Mouse (Mus musculus): ENCODE data around the gene Usp4.
"Not testable (repeated sequence)": the region's sequence is repeated elsewhere in the genome, so short reads cannot be mapped to it uniquely, and the experiment has no call there.

Usp4 gene

GRCm38 (mm10) chr9:108347540-108348289 lies at the start of gene Usp4:
Gene Usp4, plus strand, starts transcription at chr9:108347853.
- DNase-seq (ENCODE audit: low spot score), result peak; percentile 62

GRCm38 (mm10) chr9:108301853-108302252 lies 45.8 kb upstream of the Usp4 start:
- no peak for DNase-seq (ENCODE audit: low spot score)

- no peak for DNase-seq (ENCODE audit: low spot score)
Observed at GRCm38 (mm10) chr9:108304716-108305115, 42.9 kb upstream of the Usp4 start.

GRCm38 (mm10) chr9:108305170-108305569 lies 42.5 kb upstream of the Usp4 start:
- no peak for DNase-seq (ENCODE audit: low spot score)

GRCm38 (mm10) chr9:108305629-108306520 lies 41.8 kb upstream of the Usp4 start, which contains the start of the genes Rhoa and Tcta:
Gene Rhoa, plus strand, starts transcription at chr9:108306129.
Gene Tcta, minus strand, starts transcription at chr9:108306160.
- peak; percentile 90 for DNase-seq (ENCODE audit: low spot score)

- DNase-seq (ENCODE audit: low spot score), result no peak
Observed at GRCm38 (mm10) chr9:108306571-108306980, 41.1 kb upstream of the Usp4 start.

- DNase-seq (ENCODE audit: low spot score), result no peak
Observed at GRCm38 (mm10) chr9:108307021-108307807, 40.4 kb upstream of the Usp4 start.

- DNase-seq (ENCODE audit: low spot score), result no peak
Observed at GRCm38 (mm10) chr9:108308141-108308540, 39.5 kb upstream of the Usp4 start.

- no peak for DNase-seq (ENCODE audit: low spot score)
Observed at GRCm38 (mm10) chr9:108317572-108317971, 30.1 kb upstream of the Usp4 start.

GRCm38 (mm10) chr9:108318462-108318861 lies 29.2 kb upstream of the Usp4 start:
- DNase-seq (ENCODE audit: low spot score), result no peak

GRCm38 (mm10) chr9:108322054-108322453 lies 25.6 kb upstream of the Usp4 start:
- DNase-seq (ENCODE audit: low spot score), result not testable (repeated sequence)

GRCm38 (mm10) chr9:108324784-108325183 lies 22.9 kb upstream of the Usp4 start:
- DNase-seq (ENCODE audit: low spot score), result no peak

GRCm38 (mm10) chr9:108325811-108326210 lies 21.8 kb upstream of the Usp4 start:
- no peak for DNase-seq (ENCODE audit: low spot score)

GRCm38 (mm10) chr9:108337848-108338550 lies 9.7 kb upstream of the Usp4 start:
- no peak for DNase-seq (ENCODE audit: low spot score)

GRCm38 (mm10) chr9:108338551-108338885 lies 9.1 kb upstream of the Usp4 start:
- DNase-seq (ENCODE audit: low spot score), result no peak

- peak; percentile 67 for DNase-seq (ENCODE audit: low spot score)
Observed at GRCm38 (mm10) chr9:108338886-108339781, 8.5 kb upstream of the Usp4 start, which contains the start of gene Gpx1. Gene Gpx1, plus strand, starts transcription at chr9:108338903.

- DNase-seq (ENCODE audit: low spot score), result no peak
Observed at GRCm38 (mm10) chr9:108339886-108340257, 7.8 kb upstream of the Usp4 start.

GRCm38 (mm10) chr9:108340258-108341138 lies 7.2 kb upstream of the Usp4 start:
- DNase-seq (ENCODE audit: low spot score), result no peak

GRCm38 (mm10) chr9:108341139-108341475 lies 6.5 kb upstream of the Usp4 start:
- no peak for DNase-seq (ENCODE audit: low spot score)

- DNase-seq (ENCODE audit: low spot score), result no peak
Observed at GRCm38 (mm10) chr9:108341801-108342200, 5.9 kb upstream of the Usp4 start.
